Mouse (Mus musculus) kidney, embryonic 15.5 days (tissue): ENCODE data around the gene Slco1a5. TPM values are rescaled to one million over a fixed set of nuclear protein-coding genes. Genes with fewer than 3 reads are reported as not detected.
"Not testable (repeated sequence)": the region's sequence is repeated elsewhere in the genome, so short reads cannot be mapped to it uniquely, and the experiment has no call there.

Source experiments
- ATAC-seq: fragments of 200-750 bp; cut with Nextera tagmentation; replicated peaks from 2 replicates; pipeline ENCODE4 v1.8.0; 2017; ENCODE audit warnings: moderate TSS enrichment; ENCODE audit not compliant: low FRiP score
- H3K27ac ChIP-seq: fragments of 300-500 bp; sonication (generic); 2 replicates; pipeline ENCODE4 v1.5.1; 2015; ENCODE audit warnings: mild to moderate bottlenecking, inconsistent platforms
- H3K27me3 ChIP-seq: fragments of 300-500 bp; sonication (generic); 2 replicates; pipeline ENCODE4 v1.6.1; 2015; ENCODE audit warnings: inconsistent platforms
- H3K36me3 ChIP-seq: fragments of 300-500 bp; sonication (generic); 2 replicates; pipeline ENCODE4 v1.6.1; 2015; ENCODE audit warnings: inconsistent platforms
- H3K4me1 ChIP-seq: fragments of 300-500 bp; sonication (generic); 2 replicates; pipeline ENCODE4 v1.6.1; 2015; ENCODE audit warnings: inconsistent platforms
- H3K4me2 ChIP-seq: fragments of 300-500 bp; sonication (generic); 2 replicates; pipeline ENCODE4 v1.6.1; 2015; ENCODE audit warnings: moderate library complexity, mild to moderate bottlenecking, inconsistent platforms
- H3K4me3 ChIP-seq: fragments of 300-500 bp; sonication (generic); replicated peaks from 2 replicates; pipeline ENCODE4 v1.5.1; 2015; ENCODE audit warnings: mild to moderate bottlenecking, inconsistent platforms
- H3K9ac ChIP-seq: fragments of 300-500 bp; sonication (generic); 2 replicates; pipeline ENCODE4 v1.6.1; 2015; ENCODE audit warnings: mild to moderate bottlenecking, inconsistent platforms
- H3K9me3 ChIP-seq: fragments of 300-500 bp; sonication (generic); replicated peaks from 2 replicates; pipeline ENCODE4 v1.6.1; 2016; ENCODE audit warnings: inconsistent platforms
- WGBS: fragments of 180-500 bp; shearing (Covaris S2); methylation state at CpG from one replicate; pipeline ENCODE4 v1.1.7; 2015; ENCODE audit warnings: mixed read lengths; 5-methylcytosine and 5-hydroxymethylcytosine counted together
- polyA plus RNA-seq: library from polyadenylated mRNA; unstranded; fragments of >200 nt; fragmentation: Nextera tagmentation; extraction: Ambion mirVana; gene quantifications from 2 replicates; pipeline ENCODE4 v1.2.1, GENCODE M21; 2015

Gene Slco1a5
- polyA plus RNA-seq, 1 experiment from 2014 or later: 0.12 TPM

DNA sequence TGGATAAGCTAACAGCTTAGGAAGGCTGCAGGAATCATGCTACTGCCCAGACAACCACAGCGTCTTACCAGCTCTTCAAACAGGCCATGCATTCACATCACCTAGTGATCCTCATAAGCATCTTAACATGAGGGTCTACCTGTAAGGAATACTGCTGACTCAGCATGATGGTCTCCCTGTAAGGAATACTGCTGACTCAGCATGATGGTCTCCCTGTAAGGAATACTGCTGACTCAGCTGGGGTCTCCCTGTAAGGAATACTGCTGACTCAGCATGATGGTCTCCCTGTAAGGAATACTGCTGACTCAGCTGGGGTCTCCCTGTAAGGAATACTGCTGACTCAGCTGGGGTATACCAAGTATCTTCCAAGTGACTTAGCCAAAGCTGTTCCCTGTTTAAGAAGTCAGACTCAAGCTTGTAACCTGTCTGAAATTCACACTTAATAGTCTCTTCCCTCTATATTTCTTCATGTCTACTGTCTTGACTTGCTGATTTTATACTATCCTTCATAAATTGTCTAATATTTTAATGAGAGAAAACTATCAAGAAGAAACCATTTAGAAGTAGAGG lies 72.0 kb downstream of the Slco1a5 start:
- H3K36me3 ChIP-seq, H3K9ac ChIP-seq, H3K4me1 ChIP-seq, H3K27ac ChIP-seq, ATAC-seq, H3K4me2 ChIP-seq, H3K27me3 ChIP-seq, H3K9me3 ChIP-seq, H3K4me3 ChIP-seq: not testable (repeated sequence)
- 88% methylated on average over 1 of the region's 1 CpGs for WGBS

- no peak overlapping the region for H3K4me2 ChIP-seq
- no peaks in the 10 kb centered on the region for H3K27me3 ChIP-seq
- no peak overlapping the region for H3K4me3 ChIP-seq
- no peak overlapping the region for H3K27ac ChIP-seq
- H3K9me3 ChIP-seq: no peaks in the 10 kb centered on the region
- no peaks in the 10 kb centered on the region for H3K4me1 ChIP-seq
- H3K36me3 ChIP-seq: no peaks in the 10 kb centered on the region
- no peak overlapping the region for H3K9ac ChIP-seq
- ATAC-seq: no peak
- 78% methylated on average over 5 of the region's 5 CpGs for whole genome bisulfite sequencing
Measured at GRCm38 (mm10) chr6:142245065-142245464, 77.7 kb downstream of the Slco1a5 start.

GRCm38 (mm10) chr6:142239468-142239867 lies 83.3 kb downstream of the Slco1a5 start:
- Histone ChIP-seq H3K27me3 (no peaks in the 10 kb centered on the region), H3K4me2 (no peak overlapping the region), H3K4me3 (no peak overlapping the region), H3K9me3 (no peaks in the 10 kb centered on the region), H3K9ac (no peak overlapping the region), H3K36me3 (no peaks in the 10 kb centered on the region), H3K4me1 (no peaks in the 10 kb centered on the region), H3K27ac (no peak overlapping the region)
- 59% methylated on average over 1 of the region's 1 CpGs for WGBS
- ATAC-seq: no peak

- no peak overlapping the region for H3K27ac ChIP-seq
Measured at GRCm38 (mm10) chr6:142220138-142220537, 102.6 kb downstream of the Slco1a5 start.

DNA sequence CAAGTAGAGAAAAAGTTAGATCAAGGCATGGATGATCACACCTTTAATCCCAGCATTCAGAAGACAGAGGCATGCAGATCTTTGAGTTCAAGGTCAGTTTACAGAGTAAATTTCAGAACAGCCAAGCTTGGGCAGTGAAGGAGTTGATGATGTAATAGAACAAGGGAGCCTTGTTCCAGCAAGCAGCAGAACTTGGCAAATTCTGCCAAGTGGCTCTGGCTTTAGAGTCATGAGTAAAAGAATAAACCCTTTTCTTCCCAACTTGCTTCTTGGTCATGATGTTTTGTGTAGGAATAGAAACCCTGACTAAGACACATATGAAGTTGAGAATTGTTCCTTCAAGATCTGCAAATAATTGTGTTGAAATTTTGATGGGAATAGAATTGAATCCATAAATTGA lies 111.0 kb downstream of the Slco1a5 start:
- Histone ChIP-seq H3K4me1 (no peaks in the 10 kb centered on the region), H3K9ac (no peak overlapping the region), H3K27me3 (no peaks in the 10 kb centered on the region), H3K9me3 (no peaks in the 10 kb centered on the region), H3K27ac (no peak overlapping the region), H3K4me2 (no peak overlapping the region), H3K4me3 (no peak overlapping the region), H3K36me3 (no peaks in the 10 kb centered on the region)
- ATAC-seq: no peak

More at GRCm38 (mm10) chr6:142220138-142220537, 102.6 kb downstream of the Slco1a5 start:
- Histone ChIP-seq H3K27me3 (no peaks in the 10 kb centered on the region), H3K4me2 (no peak overlapping the region), H3K36me3 (no peaks in the 10 kb centered on the region), H3K9me3 (no peaks in the 10 kb centered on the region), H3K4me1 (no peaks in the 10 kb centered on the region), H3K9ac (no peak overlapping the region), H3K4me3 (no peak overlapping the region)
- ATAC-seq: no peak

GRCm38 (mm10) chr6:142209749-142210148 lies 113.0 kb downstream of the Slco1a5 start:
- no peak overlapping the region for H3K27ac ChIP-seq
- H3K4me3 ChIP-seq: no peak overlapping the region
- no peak overlapping the region for H3K9ac ChIP-seq
- no peaks in the 10 kb centered on the region for H3K4me1 ChIP-seq
- no peak for ATAC-seq
- no peak overlapping the region for H3K4me2 ChIP-seq
- no peaks in the 10 kb centered on the region for H3K9me3 ChIP-seq
- H3K36me3 ChIP-seq: no peaks in the 10 kb centered on the region
- H3K27me3 ChIP-seq: no peaks in the 10 kb centered on the region

DNA sequence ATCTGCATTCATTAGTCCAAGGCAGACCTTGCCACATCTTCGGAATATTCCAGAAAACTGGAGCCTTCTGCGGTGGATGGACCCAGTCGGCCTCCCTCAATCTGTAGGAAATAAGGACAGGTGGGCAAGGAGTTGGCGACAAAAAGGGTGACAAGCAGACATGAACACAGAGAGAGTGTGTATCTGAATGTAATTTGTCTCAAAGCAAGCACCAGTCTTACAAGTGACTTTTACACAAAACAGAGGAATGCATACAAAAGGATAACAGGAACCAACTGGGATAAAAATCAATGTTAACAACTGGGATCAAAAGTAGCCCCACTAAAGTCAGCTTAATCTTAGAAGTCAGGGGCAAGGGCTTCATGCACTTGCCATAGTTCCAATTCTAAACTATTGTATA lies 114.4 kb downstream of the Slco1a5 start, which contains the start of gene Slco1a6:
Gene Slco1a6, minus strand, starts transcription at position 101 of the 400 bp plus-strand sequence.
- H3K27ac ChIP-seq: no peak within 1 kb of the TSS
- no peak within 1 kb of the TSS for H3K4me2 ChIP-seq
- no peaks in the 10 kb centered on the region for H3K27me3 ChIP-seq
- no peaks in the 10 kb centered on the region for H3K36me3 ChIP-seq
- no peak for ATAC-seq
- WGBS: 86% methylated on average over 4 of the region's 4 CpGs
- no peaks in the 10 kb centered on the region for H3K9me3 ChIP-seq
- no peak within 1 kb of the TSS for H3K9ac ChIP-seq
- no peak within 1 kb of the TSS for H3K4me3 ChIP-seq
- no peaks in the 10 kb centered on the region for H3K4me1 ChIP-seq

DNA sequence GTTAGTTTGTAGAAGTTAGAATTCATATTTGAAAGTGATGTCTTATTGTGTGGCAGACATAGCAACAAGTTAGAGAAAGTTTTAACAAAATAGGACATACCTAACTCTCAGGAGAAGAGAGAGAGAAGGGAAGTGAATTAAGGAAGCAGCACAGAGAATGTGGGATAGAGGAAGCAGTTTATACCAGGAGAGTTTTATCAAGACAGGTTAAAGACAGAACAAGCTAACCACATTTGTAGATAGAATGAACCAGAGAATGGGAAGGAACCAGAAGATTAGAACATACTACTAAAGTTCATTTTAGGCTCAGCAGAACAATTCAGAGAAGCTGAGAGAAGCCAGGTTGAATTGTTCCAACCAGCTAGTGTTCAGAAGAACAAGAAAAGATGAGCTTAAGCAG lies 122.3 kb downstream of the Slco1a5 start:
- Histone ChIP-seq H3K9ac (no peak overlapping the region), H3K4me2 (no peak overlapping the region), H3K4me3 (no peak overlapping the region), H3K4me1 (no peaks in the 10 kb centered on the region), H3K9me3 (no peaks in the 10 kb centered on the region), H3K36me3 (no peaks in the 10 kb centered on the region), H3K27me3 (no peaks in the 10 kb centered on the region), H3K27ac (no peak overlapping the region)
- no peak for ATAC-seq

DNA sequence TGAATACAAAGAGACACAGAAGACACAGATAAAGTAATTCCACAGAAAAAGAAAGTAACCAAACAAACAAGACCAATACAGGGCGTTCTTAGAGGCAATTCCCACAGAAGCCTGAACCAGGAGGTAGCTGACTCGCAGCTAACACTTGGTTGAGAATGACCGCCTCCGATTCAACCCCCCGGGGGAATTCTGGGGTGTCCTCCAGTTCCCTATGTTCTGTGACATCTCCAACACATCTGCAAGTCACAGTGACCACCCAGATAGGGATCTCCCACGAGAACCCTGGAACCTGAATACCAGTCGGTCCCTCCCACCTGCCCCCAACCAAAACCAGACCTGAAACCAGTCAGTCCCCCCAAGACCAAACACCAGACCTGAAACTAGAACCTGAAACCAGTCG lies 128.5 kb downstream of the Slco1a5 start:
- H3K4me1 ChIP-seq: no peaks in the 10 kb centered on the region
- no peak overlapping the region for H3K9ac ChIP-seq
- H3K36me3 ChIP-seq: no peaks in the 10 kb centered on the region
- WGBS: 84% methylated on average over 8 of the region's 8 CpGs
- no peaks in the 10 kb centered on the region for H3K27me3 ChIP-seq
- H3K9me3 ChIP-seq: no peaks in the 10 kb centered on the region
- no peak for ATAC-seq
- no peak overlapping the region for H3K4me3 ChIP-seq
- H3K4me2 ChIP-seq: no peak overlapping the region
- no peak overlapping the region for H3K27ac ChIP-seq

GRCm38 (mm10) chr6:142191962-142192361 lies 130.8 kb downstream of the Slco1a5 start:
- 63% methylated on average over 1 of the region's 1 CpGs for WGBS
- no peaks in the 10 kb centered on the region for H3K9me3 ChIP-seq
- no peak for ATAC-seq
- H3K36me3 ChIP-seq: no peaks in the 10 kb centered on the region
- H3K27me3 ChIP-seq: no peaks in the 10 kb centered on the region
- H3K4me2 ChIP-seq: no peak overlapping the region
- H3K9ac ChIP-seq: no peak overlapping the region
- no peak overlapping the region for H3K4me3 ChIP-seq
- no peak overlapping the region for H3K27ac ChIP-seq
- no peaks in the 10 kb centered on the region for H3K4me1 ChIP-seq

DNA sequence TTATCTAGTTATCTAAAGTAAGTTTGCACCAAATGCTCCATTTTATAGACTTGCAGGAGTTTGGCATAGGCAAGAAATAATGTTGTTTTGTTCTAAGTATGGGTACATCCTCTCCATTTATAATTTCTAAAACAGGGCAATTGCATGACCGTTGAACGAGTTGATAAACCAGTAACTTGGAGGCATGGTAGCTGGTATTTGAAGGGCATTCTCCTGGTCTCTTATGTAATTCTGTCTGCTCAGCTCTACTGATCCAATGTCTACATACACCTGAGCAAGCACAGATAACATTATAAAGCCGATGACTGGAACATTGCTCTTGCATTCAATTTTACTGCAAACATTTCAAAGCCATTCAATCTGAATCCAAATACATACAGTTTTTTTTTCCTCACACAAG lies 135.4 kb downstream of the Slco1a5 start:
- no peaks in the 10 kb centered on the region for H3K36me3 ChIP-seq

GRCm38 (mm10) chr6:142185868-142186415 lies 136.8 kb downstream of the Slco1a5 start:
- WGBS: 81% methylated on average over 2 of the region's 2 CpGs
- no peak for ATAC-seq
- no peaks in the 10 kb centered on the region for H3K9me3 ChIP-seq
- H3K36me3 ChIP-seq: no peaks in the 10 kb centered on the region
- no peak overlapping the region for H3K4me2 ChIP-seq
- H3K4me3 ChIP-seq: no peak overlapping the region
- no peaks in the 10 kb centered on the region for H3K4me1 ChIP-seq
- H3K9ac ChIP-seq: no peak overlapping the region
- no peak overlapping the region for H3K27ac ChIP-seq
- H3K27me3 ChIP-seq: no peaks in the 10 kb centered on the region

More for the DNA sequence above, 135.4 kb downstream of the Slco1a5 start:
- H3K9me3 ChIP-seq: no peaks in the 10 kb centered on the region
- no peak for ATAC-seq
- H3K4me2 ChIP-seq: no peak overlapping the region
- WGBS: 90% methylated on average over 3 of the region's 3 CpGs
- H3K9ac ChIP-seq: no peak overlapping the region
- H3K4me3 ChIP-seq: no peak overlapping the region
- no peak overlapping the region for H3K27ac ChIP-seq
- H3K4me1 ChIP-seq: no peaks in the 10 kb centered on the region
- no peaks in the 10 kb centered on the region for H3K27me3 ChIP-seq
